Mouse (Mus musculus): Measurements from ENCODE around the gene Nkx2-4. TPM values are rescaled to one million over a fixed set of nuclear protein-coding genes. Genes with fewer than 3 reads are reported as not detected.

The Nkx2-4 gene
- total and polyA plus RNA-seq, 3 experiments, result not detected

- Histone ChIP-seq H3K9ac (ENCODE audit: control insufficient read depth, low read depth, low read length, poor library complexity, severe bottlenecking) (no peak overlapping the region), H3K27ac (ENCODE audit: control insufficient read depth, low read depth, low read length) (no peak overlapping the region), H3K36me3 (ENCODE audit: control insufficient read depth in 1 of 2, insufficient read depth in 2 of 2, low read length in 2 of 2) (no peaks in the 10 kb centered on the region), H3K4me1 (ENCODE audit: control insufficient read depth in 1 of 2, insufficient read depth in 2 of 2, low read length in 2 of 2) (no peaks in the 10 kb centered on the region), H3K79me2 (ENCODE audit: control insufficient read depth, insufficient read depth, low read length, poor library complexity) (no peaks in the 10 kb centered on the region), H3K4me3 (ENCODE audit: control insufficient read depth in 1 of 2, insufficient read depth in 1 of 2, low read depth in 2 of 2, low read length in 2 of 2) (no peak overlapping the region), H3K9me3 (replicated peaks; ENCODE audit: insufficient read depth, low read length) (no peaks in the 10 kb centered on the region), H3K27me3 (ENCODE audit: control insufficient read depth in 1 of 2, insufficient read depth in 2 of 2, low read length in 2 of 2) (no peaks in the 10 kb centered on the region; a peak in 1 of 4 replicates)
- no peak for DNase-seq (ENCODE audit: low read depth, low spot score)
- TF ChIP-seq POLR2AphosphoS2 (IDR thresholded peaks at IDR 0.05; ENCODE audit: low read length) (no peak), RAD21 (IDR thresholded peaks at IDR 0.05; ENCODE audit: low read depth, low read length) (no peak), JUND (IDR thresholded peaks at IDR 0.05; ENCODE audit: low read depth, low read length) (no peak), SIN3A (IDR thresholded peaks at IDR 0.05; ENCODE audit: low read length) (no peak), RCOR1 (IDR thresholded peaks at IDR 0.05; ENCODE audit: low read depth, low read length) (no peak), SMC3 (IDR thresholded peaks at IDR 0.05; ENCODE audit: low read depth, low read length) (no peak), CTCF (IDR thresholded peaks at IDR 0.05 in 2 of 3, conservative IDR thresholded peaks at IDR 0.05 in 1 of 3; ENCODE audit: control insufficient read depth in 1 of 3, insufficient read depth in 1 of 3, low read depth in 2 of 3, low read length in 3 of 3, poor library complexity in 1 of 3, severe bottlenecking in 1 of 3) (no peak), MAFK (IDR thresholded peaks at IDR 0.05; ENCODE audit: borderline replicate concordance, low read depth, low read length) (no peak)
Measured at GRCm38 (mm10) chr2:147082391-147082790, 2.9 kb downstream of the Nkx2-4 start.

- peaks cover 18 to 36% of the 10 kb centered on the region in 2 experiments for H3K36me3 ChIP-seq (ENCODE audit: control insufficient read depth in 1 of 2, insufficient read depth in 2 of 2, low read length in 2 of 2)
- no peaks in the 10 kb centered on the region for H3K27me3 ChIP-seq (ENCODE audit: control insufficient read depth in 1 of 2, insufficient read depth in 2 of 2, low read length in 2 of 2)
- no peak overlapping the region for H3K4me3 ChIP-seq (ENCODE audit: control insufficient read depth in 1 of 2, insufficient read depth in 1 of 2, low read depth in 2 of 2, low read length in 2 of 2)
- TF ChIP-seq UBTF (IDR thresholded peaks at IDR 0.05; ENCODE audit: borderline replicate concordance, insufficient read depth, low read depth, low read length) (no peak), POLR2AphosphoS5 (IDR thresholded peaks at IDR 0.05; ENCODE audit: borderline replicate concordance, low read depth, low read length) (no peak), MAX (IDR thresholded peaks at IDR 0.05; ENCODE audit: low read length) (no peak), BHLHE40 (IDR thresholded peaks at IDR 0.05; ENCODE audit: borderline replicate concordance, low read depth, low read length) (no peak), USF2 (IDR thresholded peaks at IDR 0.05; ENCODE audit: borderline replicate concordance in 1 of 2, insufficient read depth in 1 of 2, low read depth in 1 of 2, low read length in 2 of 2) (no peak), NRF1 (IDR thresholded peaks at IDR 0.05; ENCODE audit: insufficient read depth, low read depth, low read length, poor library complexity, severe bottlenecking) (no peak)
- H3K27ac ChIP-seq (ENCODE audit: control insufficient read depth, low read depth, low read length), result no peak overlapping the region
- H3K9ac ChIP-seq (ENCODE audit: control insufficient read depth, low read depth, low read length, poor library complexity, severe bottlenecking), result no peak overlapping the region
- H3K4me1 ChIP-seq (ENCODE audit: control insufficient read depth in 1 of 2, insufficient read depth in 2 of 2, low read length in 2 of 2), result peaks cover 0 to 13% of the 10 kb centered on the region in 2 experiments; a peak in 2 of 4 replicates
- H3K9me3 ChIP-seq (replicated peaks; ENCODE audit: insufficient read depth, low read length), result no peaks in the 10 kb centered on the region
- H3K79me2 ChIP-seq (ENCODE audit: control insufficient read depth, insufficient read depth, low read length, poor library complexity), result no peaks in the 10 kb centered on the region
- DNase-seq (ENCODE audit: low read depth, low spot score), result no peak
Measured at GRCm38 (mm10) chr2:147074399-147074798, 10.8 kb downstream of the Nkx2-4 start.

GRCm38 (mm10) chr2:147073962-147074361 is 11.3 kb downstream of the Nkx2-4 start:
- Histone ChIP-seq H3K79me2 (ENCODE audit: control insufficient read depth, insufficient read depth, low read length, poor library complexity) (no peaks in the 10 kb centered on the region), H3K9ac (ENCODE audit: control insufficient read depth, low read depth, low read length, poor library complexity, severe bottlenecking) (no peak overlapping the region), H3K4me1 (ENCODE audit: control insufficient read depth in 1 of 2, insufficient read depth in 2 of 2, low read length in 2 of 2) (peaks cover 0 to 16% of the 10 kb centered on the region in 2 experiments; a peak in 2 of 4 replicates), H3K27me3 (ENCODE audit: control insufficient read depth in 1 of 2, insufficient read depth in 2 of 2, low read length in 2 of 2) (no peaks in the 10 kb centered on the region), H3K4me3 (ENCODE audit: control insufficient read depth in 1 of 2, insufficient read depth in 1 of 2, low read depth in 2 of 2, low read length in 2 of 2) (no peak overlapping the region), H3K36me3 (ENCODE audit: control insufficient read depth in 1 of 2, insufficient read depth in 2 of 2, low read length in 2 of 2) (peaks cover 22 to 40% of the 10 kb centered on the region in 2 experiments), H3K9me3 (replicated peaks; ENCODE audit: insufficient read depth, low read length) (no peaks in the 10 kb centered on the region), H3K27ac (ENCODE audit: control insufficient read depth, low read depth, low read length) (no peak overlapping the region)
- no peak for TF ChIP-seq ZMIZ1 (IDR thresholded peaks at IDR 0.05; ENCODE audit: low read depth, low read length)
- no peak for TF ChIP-seq EP300 (IDR thresholded peaks at IDR 0.05; ENCODE audit: low read depth in 1 of 2, low read length in 2 of 2)
- TF ChIP-seq MAZ (IDR thresholded peaks at IDR 0.05; ENCODE audit: low read depth, low read length), result no peak
- TF ChIP-seq MXI1 (IDR thresholded peaks at IDR 0.05; ENCODE audit: low read depth, low read length), result no peak
- no peak for TF ChIP-seq TCF12 (IDR thresholded peaks at IDR 0.05; ENCODE audit: low read depth, low read length)
- TF ChIP-seq CTCF (IDR thresholded peaks at IDR 0.05 in 2 of 3, conservative IDR thresholded peaks at IDR 0.05 in 1 of 3; ENCODE audit: control insufficient read depth in 1 of 3, insufficient read depth in 1 of 3, low read depth in 2 of 3, low read length in 3 of 3, poor library complexity in 1 of 3, severe bottlenecking in 1 of 3), result no peak
- TF ChIP-seq ETS1 (IDR thresholded peaks at IDR 0.05; ENCODE audit: low read depth, low read length), result no peak
- TF ChIP-seq MAX (IDR thresholded peaks at IDR 0.05; ENCODE audit: low read length), result no peak
- TF ChIP-seq MYB (IDR thresholded peaks at IDR 0.05; ENCODE audit: low read depth, low read length), result no peak
- TF ChIP-seq POLR2A (IDR thresholded peaks at IDR 0.05; ENCODE audit: control insufficient read depth in 1 of 2, insufficient read depth in 1 of 2, low read depth in 1 of 2, low read length in 2 of 2, poor library complexity in 1 of 2), result no peak
- no peak for TF ChIP-seq SIN3A (IDR thresholded peaks at IDR 0.05; ENCODE audit: low read length)
- no peak for TF ChIP-seq ZKSCAN1 (IDR thresholded peaks at IDR 0.05; ENCODE audit: low read depth, low read length)
- TF ChIP-seq USF1 (IDR thresholded peaks at IDR 0.05; ENCODE audit: low read depth, low read length), result no peak
- no peak for TF ChIP-seq POLR2AphosphoS2 (IDR thresholded peaks at IDR 0.05; ENCODE audit: low read length)
- TF ChIP-seq TAL1 (IDR thresholded peaks at IDR 0.05; ENCODE audit: low read length), result no peak
- no peak for TF ChIP-seq USF2 (IDR thresholded peaks at IDR 0.05; ENCODE audit: borderline replicate concordance in 1 of 2, insufficient read depth in 1 of 2, low read depth in 1 of 2, low read length in 2 of 2)
- DNase-seq (ENCODE audit: low read depth, low spot score), result no peak

Measured in MEL (cell line).